Mouse (Mus musculus) left cerebral cortex, adult 8-10 months (tissue): ENCODE data around the gene Wnt10a. TPM values are rescaled to one million over a fixed set of nuclear protein-coding genes. Genes with fewer than 3 reads are reported as not detected.
"Not testable (repeated sequence)": the region's sequence is repeated elsewhere in the genome, so short reads cannot be mapped to it uniquely, and the experiment has no call there.

Experiments used
- DNase-seq, 2 experiments: peaks; one replicate each; pipeline ENCODE4 v3.0.0; 2022; ENCODE audit warnings: low spot score in 2 of 2
- total RNA-seq, 4 experiments: library from RNA; stranded (reverse); gene quantifications; 2 replicates each; pipeline ENCODE4 v1.2.4; 2022

The Wnt10a gene
- total RNA-seq, 4 experiments from 2014 or later, result 11.0 to 11.8 (median 11.2) TPM

DNA sequence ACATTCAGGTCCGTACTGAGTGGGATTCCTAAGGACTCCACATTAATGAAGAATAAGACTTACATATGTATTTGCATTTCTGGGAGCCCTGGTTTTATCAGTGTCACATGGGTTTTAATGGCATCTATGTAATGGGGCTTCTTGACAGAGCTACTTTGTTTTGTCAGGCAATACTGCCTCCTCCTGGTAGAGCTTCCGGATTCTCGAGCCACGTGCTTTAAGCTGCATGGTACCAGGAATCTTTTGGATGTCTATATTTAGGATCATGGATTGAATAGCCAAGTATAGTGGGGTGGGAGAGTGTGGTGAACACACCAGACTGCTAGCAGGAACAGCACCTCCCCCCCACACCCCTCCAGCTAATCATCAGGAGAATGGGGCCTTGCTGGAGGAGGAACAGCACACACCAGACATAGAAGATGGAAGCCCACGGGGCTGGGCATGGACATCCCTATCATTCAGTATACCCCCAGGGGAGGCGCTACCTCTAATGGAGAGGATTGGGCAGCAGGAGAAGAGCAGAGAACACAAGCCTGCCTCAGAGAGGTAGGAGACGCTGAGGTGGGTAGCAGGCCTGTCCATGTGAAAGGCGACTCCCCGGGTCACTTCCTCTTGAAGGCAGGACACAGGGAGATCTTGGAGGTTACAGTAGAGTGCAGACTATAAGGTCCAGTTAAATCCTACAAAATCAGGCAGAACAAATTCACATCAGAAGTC, 23.8 kb downstream of the Wnt10a start:
- no peak for DNase-seq

DNA sequence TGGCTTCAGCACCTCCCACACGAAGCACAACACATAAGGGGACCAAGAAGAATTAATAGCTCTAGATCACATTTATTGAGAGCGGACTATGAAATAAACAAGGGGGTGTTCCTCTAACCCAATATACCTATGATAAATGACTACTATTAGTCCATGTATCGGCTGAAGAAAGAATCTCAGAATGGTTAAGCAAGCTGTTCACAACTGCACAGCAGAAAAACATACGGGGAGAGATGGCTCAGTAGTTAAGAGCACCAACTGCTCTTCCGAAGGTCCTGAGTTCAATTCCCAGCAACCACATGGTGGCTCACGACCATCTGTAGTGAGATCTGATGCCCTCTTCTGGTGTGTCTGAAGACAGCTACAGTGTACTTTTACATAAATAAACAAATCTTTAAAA, 24.6 kb downstream of the Wnt10a start:
- not testable (repeated sequence) for DNase-seq

DNA sequence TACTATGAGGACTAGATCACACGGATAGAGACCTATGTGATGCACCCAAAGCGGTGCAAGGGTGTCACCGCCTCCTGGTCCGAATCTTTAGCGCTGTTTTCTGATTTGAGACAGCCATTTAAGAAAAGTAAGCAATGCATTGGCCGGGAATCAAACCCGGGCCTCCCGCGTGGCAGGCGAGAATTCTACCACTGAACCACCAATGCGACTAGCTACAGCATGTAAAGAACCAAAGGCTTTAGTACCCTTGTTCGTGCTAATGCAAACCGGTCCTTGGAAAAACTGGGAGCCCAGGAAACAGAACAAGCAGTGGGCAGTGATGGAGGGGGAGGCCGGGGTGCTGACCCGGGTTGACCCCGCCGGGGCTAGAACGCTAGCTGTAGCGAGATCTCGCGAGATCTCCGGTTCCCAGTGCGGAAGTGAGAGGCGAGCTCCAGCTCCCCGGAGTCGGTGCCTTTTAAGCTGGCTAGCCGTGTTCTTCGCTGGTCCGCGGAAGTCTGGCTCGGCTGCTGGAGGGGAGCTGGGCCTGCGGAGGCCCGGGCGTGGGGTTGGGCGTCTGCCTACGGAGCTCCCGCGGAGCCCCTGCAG, 25.4 kb downstream of the Wnt10a start:
- DNase-seq, result peak; percentile 82 to 92

DNA sequence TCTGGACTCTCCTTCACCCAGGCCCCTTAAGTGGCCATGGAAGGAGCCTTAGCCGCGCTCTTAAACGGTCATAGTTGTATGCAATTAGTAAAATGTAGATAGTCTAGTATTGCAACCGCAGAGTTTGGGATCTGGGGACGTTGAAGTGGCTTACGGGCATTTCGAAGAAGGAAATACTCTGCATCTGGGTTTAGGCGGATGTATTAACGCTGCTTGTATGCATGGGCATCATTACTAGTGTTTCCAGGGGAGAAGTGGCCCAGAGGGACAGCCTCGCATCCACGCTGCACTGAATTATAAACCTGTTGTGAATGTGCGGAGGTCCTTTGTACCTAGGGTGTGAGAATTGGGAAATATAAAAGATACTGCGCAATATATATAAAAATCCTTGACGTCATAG, 25.9 kb downstream of the Wnt10a start:
- DNase-seq, result no peak

DNA sequence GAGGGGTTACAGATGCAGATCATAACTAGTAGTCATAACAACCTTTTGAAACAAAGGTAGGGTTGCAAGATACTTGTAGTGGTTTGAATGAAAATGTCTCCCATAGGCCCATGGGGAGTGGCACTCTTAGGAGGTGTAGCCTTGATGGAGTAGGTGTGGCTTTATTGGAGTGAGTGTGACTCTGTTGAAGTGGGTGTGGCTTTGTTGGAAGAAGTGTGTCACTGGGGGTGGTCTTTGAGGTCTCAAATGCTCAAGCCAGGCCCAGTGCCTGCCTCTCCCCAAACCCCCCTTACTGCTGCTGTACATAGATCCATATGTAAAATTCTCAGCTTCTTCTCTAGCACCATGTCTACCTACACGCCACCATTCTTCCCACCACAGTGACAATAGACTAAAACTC, 27.2 kb downstream of the Wnt10a start:
- DNase-seq, result no peak

DNA sequence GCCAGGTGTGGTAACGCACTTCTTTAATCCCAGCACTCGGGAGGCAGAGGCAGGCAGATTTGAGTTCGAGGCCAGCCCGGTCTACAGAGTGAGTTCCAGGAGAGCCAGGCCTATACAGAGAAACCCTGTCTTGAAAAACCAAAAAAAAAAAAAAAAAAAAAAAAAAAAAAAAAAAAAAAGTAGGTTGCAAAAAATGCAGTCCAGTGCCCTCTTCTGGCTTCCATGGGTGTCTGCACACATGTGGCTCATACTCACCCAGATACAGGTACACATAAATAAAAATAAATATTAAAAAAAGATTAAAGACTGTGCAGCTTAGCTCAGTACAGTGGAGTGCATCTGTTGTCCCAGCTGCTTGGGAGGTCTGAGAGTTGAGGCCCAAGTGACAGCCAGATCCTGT, 32.3 kb downstream of the Wnt10a start:
- DNase-seq, result not testable (repeated sequence)

DNA sequence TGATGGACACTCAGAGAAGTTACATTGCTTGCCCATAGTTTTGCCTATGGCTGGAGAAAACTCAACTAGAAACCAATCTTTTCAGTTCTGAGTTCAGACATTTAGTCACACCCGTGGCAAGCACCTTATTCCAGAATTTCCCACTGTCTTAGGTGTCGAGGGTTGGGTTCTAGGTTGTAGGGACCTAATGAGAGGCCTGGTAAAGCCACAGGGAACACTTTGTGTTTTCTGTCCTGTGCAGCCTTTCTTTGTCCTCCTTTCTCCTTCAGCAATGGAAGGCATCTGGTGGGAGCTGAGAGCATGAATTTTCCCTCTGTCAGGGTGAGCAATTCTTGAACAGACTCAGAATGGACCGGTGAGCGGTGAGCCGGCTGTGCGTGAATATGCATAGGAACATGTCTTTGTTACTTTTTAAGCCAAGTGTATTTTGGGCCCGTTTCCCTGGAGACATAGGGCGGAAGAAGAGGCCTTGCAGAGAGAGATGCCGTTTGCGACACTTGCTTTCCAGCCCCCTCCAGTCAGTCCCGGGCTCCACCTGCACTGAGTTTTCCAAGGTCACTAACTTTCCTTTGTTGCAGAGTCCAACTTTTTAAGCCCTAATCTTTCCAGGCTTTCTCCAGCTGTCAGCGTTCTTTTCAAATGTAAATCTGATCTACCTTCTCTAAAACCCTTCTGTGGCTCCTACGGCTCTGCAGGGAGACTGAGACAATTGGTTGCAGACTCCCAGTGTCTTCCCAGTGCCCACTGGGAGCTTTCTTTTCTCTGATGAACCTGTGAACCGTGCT, 33.4 kb downstream of the Wnt10a start:
- peak in 1 of 2 experiments; percentile 80 for DNase-seq

DNA sequence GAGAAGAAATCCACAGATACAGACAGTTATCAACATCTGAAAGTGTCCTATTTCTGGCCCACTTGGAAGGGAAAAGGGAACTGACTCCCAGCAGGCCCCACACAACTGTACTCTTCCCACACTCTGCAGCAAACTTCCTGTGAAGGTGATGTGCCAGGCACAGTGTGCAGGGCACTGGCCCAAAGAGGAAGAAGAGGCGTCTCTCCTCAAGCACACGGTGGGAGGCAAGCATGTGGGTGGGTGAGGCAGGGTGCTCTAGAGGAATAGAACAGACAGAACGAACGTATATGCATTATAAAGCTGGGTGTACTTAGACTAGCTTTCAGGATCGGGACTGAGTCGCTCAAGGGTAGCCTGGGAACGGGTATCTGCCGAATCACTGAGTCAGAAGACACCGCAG, 38.7 kb downstream of the Wnt10a start:
- DNase-seq, result peak in 1 of 2 experiments; percentile 79

DNA sequence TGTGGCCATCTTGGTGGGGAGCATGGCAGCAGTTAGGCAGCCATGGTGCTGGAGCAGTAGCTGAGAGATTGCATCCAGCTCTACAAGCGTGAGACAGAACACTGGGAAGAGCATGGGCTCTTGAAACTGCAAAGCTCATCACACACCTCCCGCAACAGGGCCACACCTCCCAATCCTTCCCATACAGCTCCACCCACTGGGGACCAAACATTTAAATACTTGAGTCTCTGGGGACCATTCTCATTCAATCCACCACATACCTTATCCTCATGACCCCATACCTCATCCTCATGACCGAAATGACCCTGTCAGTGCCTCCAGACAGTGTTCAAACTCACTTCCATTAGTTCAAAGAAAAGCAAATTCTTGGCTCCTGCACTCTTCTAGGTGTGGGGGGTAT, 41.9 kb downstream of the Wnt10a start:
- DNase-seq, result no peak

DNA sequence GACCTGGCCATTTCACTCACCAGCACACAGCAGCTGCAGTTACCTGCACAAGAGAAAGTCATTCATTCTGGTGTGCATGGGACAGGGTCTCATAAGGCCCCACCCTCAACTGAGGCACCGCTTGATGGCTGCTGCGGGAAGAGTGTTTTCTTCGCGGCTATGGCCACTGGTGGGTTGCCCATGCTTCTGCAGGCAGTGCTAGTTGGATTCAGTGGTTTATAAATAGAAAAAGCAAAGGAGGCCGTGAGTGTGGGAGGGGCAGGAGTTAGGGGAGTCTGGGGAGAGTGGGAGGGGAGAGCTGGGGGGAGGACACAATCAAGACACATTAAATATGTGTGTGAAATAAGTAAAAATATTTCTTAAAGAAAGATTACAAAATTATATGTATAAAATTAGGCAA, 51.8 kb downstream of the Wnt10a start:
- no peak for DNase-seq

DNA sequence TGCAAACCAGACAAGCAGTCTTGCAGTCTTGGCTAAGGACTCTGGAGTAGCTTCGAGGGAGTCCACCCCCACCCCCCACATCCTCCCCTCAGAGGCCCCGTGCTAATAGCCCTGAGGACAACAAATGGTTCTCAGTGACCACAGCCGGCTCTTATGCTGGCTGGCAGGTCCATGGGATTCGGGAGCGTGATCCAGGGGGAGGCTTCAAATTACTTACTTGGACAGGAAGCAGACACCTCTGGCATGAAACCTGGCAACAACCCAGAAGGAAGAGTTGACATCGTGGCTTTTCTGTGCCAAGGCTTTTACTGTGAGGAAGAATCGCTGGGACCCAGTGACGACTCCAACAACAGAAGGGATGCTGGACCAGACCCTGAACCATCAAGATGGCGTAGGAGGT, 55.0 kb downstream of the Wnt10a start:
- DNase-seq, result no peak

DNA sequence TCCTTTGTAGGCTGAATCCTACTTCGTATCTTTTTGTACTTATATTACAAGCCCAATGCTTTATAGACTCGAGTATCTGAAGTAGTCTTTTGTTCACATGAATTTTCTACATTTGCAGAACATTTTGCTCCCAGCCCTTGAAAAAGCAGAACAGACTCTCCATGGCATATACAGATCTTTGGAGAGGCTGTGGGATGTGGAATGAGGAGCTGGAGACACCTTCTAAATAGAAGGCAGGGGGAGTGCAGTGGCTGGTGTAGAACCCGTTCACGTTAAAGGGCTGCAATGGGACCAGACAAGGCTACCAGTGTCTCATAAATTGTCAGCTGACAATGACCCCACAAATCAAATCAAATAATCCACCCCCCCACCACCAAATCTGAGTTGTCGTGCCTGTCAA, 57.6 kb downstream of the Wnt10a start:
- no peak for DNase-seq

DNA sequence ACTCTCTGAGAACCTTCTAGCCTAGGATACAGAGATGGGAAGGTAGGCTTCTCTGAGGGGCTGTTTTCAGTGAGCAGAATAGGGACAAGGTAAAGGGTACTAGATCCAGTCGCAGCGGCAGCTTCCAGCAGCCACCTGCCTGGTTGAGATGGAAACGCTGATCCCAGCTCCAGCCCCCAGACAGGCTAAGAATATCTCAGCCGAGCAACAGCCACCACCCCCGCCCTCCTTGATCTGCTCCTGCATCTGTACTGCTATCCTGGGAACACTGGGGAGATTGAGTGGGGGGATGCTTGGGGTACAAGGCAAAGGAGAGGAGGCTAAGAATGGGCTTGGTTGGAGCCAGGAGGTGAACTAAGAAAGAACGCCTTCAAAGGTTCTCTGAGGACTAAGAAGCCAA, 58.9 kb downstream of the Wnt10a start:
- DNase-seq, result peak in 1 of 2 experiments; percentile 90

DNA sequence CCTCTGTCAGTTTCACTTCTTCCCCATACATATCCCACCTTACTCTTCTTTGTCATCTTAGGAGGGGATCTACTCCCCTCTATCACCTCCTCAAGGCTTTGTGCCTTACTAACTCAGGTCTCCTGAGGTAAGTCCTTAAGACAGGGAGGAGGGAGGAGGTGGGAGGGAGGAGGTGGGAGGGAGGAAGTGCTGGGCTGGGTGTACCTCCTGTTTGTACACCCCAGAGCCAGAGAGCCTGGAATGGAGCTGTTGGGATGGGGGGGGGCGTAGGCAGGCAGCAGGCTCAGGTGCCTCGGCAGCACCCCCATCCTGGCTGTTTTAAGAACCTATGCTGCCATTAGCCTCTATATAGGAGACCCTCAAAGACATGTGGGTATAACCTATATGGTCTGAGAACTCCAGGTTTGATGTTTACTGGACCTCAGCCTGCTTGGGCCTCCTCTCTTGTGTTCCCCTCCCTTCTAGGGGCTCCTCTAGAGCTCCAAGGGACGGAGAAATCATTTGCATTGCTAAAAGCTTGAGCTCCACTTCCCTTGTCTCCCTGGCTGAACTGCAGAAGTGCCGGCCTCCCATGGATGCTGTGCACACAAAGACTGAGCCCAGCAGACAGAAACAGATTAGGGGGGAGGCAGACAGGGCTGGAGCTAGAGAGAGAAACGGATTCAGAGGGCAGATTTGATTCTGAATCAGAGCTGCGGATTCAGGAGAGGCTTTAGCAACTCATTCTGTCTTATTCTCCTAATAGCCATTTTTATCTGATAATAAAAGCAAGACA, 59.9 kb downstream of the Wnt10a start:
- peak in 1 of 2 experiments; percentile 48 for DNase-seq

Other genes with a start within 250 kb of the Wnt10a start
- gene Plcd4, start 248.6 kb upstream of the Wnt10a start, total RNA-seq, result 10 to 100 TPM; 11.3 to 14.4 (median 12.8) TPM
- gene Usp37, start 247.2 kb upstream of the Wnt10a start, total RNA-seq, result 10 to 100 TPM; 22.2 to 26.1 (median 22.4) TPM
- gene Zfp142, start 203.3 kb upstream of the Wnt10a start, total RNA-seq, result 10 to 100 TPM; 31.2 to 34.2 (median 32.2) TPM
- gene Bcs1l, start 203.2 kb upstream of the Wnt10a start, total RNA-seq, result 10 to 100 TPM; 18.5 to 22.5 (median 22.1) TPM
- 10 to 100 TPM; 63.6 to 68.4 (median 65.9) TPM for gene Rnf25, start 190.1 kb upstream of the Wnt10a start, total RNA-seq
- gene Stk36, start 190.1 kb upstream of the Wnt10a start, total RNA-seq, result 1 to 10 TPM; 3.4 to 7.4 (median 5.8) TPM
- gene Ttll4, start 129.8 kb upstream of the Wnt10a start, total RNA-seq, result 10 to 100 TPM; 19.3 to 22.4 (median 20.5) TPM
- 1 to 10 TPM; 6.5 to 8.5 (median 7.8) TPM for gene Cyp27a1, start 77.9 kb upstream of the Wnt10a start, total RNA-seq
- gene Prkag3, start 42.3 kb upstream of the Wnt10a start, total RNA-seq, result under 1 TPM; 0.13 to 0.64 (median 0.48) TPM
- gene Wnt6, start 19.6 kb upstream of the Wnt10a start, total RNA-seq, result 1 to 10 TPM; 2.4 to 3.7 (median 2.5) TPM
- gene Cdk5r2, start 63.4 kb downstream of the Wnt10a start, total RNA-seq, result 100 to 1,000 TPM; 264 to 303 (median 291) TPM
- gene Fev, start 93.9 kb downstream of the Wnt10a start, total RNA-seq, result under 1 TPM in 1 of 4 experiments, not detected in 3; 0.37 TPM
- gene Cryba2, start 101.6 kb downstream of the Wnt10a start, total RNA-seq, result under 1 TPM in 1 of 4 experiments, not detected in 3; 0.58 TPM
- 1 to 10 TPM; 2.6 to 4.8 (median 3.8) TPM for gene Cfap65, start 144.1 kb downstream of the Wnt10a start, total RNA-seq
- under 1 TPM; 0.19 to 0.49 (median 0.27) TPM for gene Ihh, start 160.2 kb downstream of the Wnt10a start, total RNA-seq